Mouse (Mus musculus) stomach, postnatal 0 days (tissue): Measurements from ENCODE around the gene Tle2.

Source experiments
- CTCF ChIP-seq: IDR thresholded peaks from 2 replicates; pipeline ENCODE4 v1.5.1; 2016; ENCODE audit warnings: antibody characterized with exemption, low read depth, mild to moderate bottlenecking, moderate library complexity
- EP300 ChIP-seq: optimal IDR thresholded peaks from 2 replicates; pipeline ENCODE3; 2016; ENCODE audit warnings: antibody characterized with exemption

DNA sequence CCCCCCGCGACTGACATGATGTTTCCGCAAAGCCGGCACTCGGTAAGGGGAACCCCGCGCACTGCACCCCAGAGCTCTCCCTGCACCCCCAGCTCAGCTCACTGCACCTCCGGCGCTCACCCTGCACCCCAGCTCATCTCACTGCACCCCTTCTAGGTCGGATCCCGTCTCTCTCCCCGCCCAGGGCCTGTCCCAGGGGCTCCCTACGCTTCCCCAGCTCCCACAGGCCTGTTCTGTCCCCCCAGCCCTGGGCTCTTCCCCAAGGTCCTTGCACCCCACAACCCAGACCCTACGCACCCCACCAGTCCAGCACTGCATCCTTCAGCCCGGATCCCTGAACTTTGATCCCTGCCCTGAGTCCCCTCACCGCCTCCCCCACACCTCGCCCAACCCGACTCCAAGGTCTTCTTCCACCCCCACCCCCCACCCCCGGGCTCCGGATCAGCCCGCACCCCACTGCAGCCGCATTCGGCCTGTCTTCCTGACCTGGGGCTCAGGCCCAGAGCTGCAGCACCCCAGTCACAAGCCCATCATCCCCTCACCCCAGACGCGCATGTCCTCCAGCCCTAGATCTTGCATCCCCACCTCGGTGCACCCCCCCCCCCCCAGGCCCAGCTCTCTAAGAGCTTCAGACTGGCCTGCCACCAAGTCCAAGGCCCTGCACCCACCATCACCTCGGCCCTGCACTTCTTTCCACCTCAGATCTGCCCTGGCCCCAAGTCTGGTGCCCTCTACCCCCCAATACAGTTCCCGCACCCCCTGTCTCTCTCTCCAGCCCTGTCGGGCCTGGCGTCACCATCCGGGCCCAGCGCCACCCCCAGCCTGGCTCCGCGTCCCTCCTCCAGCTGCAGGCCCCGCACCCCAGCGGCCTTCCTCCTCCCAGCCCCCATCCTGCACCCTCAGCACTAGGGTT lies 14.5 kb upstream of the Tle2 start:
- TF ChIP-seq CTCF (no peak), EP300 (no peak)
